Mouse (Mus musculus) forebrain, embryonic 13.5 days (tissue): Measurements from ENCODE around the gene Xylt1. TPM values are rescaled to one million over a fixed set of nuclear protein-coding genes. Genes with fewer than 3 reads are reported as not detected.

Source experiments
- ATAC-seq: fragments of 200-750 bp; cut with Nextera tagmentation; 2 replicates; pipeline ENCODE4 v1.8.0; 2017
- H3K27ac ChIP-seq: fragments of 300-500 bp; sonication (generic); 2 replicates; pipeline ENCODE4 v1.5.1; 2015; ENCODE audit warnings: inconsistent platforms, mild to moderate bottlenecking, moderate library complexity
- H3K27me3 ChIP-seq: fragments of 300-500 bp; sonication (generic); 2 replicates; pipeline ENCODE4 v1.6.1; 2015; ENCODE audit warnings: mild to moderate bottlenecking, inconsistent platforms
- H3K36me3 ChIP-seq: fragments of 300-500 bp; sonication (generic); 2 replicates; pipeline ENCODE4 v1.6.1; 2015; ENCODE audit warnings: mild to moderate bottlenecking, inconsistent platforms; ENCODE audit not compliant: poor library complexity, severe bottlenecking
- H3K4me1 ChIP-seq: fragments of 300-500 bp; sonication (generic); 2 replicates; pipeline ENCODE4 v1.6.1; 2015; ENCODE audit warnings: inconsistent platforms
- H3K4me2 ChIP-seq: fragments of 300-500 bp; sonication (generic); 2 replicates; pipeline ENCODE4 v1.6.1; 2015; ENCODE audit warnings: inconsistent platforms, mild to moderate bottlenecking, moderate library complexity
- H3K4me3 ChIP-seq: fragments of 300-500 bp; sonication (generic); 2 replicates; pipeline ENCODE4 v1.5.1; 2015; ENCODE audit warnings: mild to moderate bottlenecking, inconsistent platforms
- H3K9ac ChIP-seq: fragments of 300-500 bp; sonication (generic); 2 replicates; pipeline ENCODE4 v1.6.1; 2015; ENCODE audit warnings: mild to moderate bottlenecking, inconsistent platforms
- H3K9me3 ChIP-seq: fragments of 300-500 bp; sonication (generic); replicated peaks from 2 replicates; pipeline ENCODE4 v1.6.1; 2016; ENCODE audit warnings: inconsistent platforms
- WGBS: fragments of 180-500 bp; shearing (Covaris S2); methylation state at CpG from one replicate; pipeline ENCODE4 v1.1.7; 2015; 5-methylcytosine and 5-hydroxymethylcytosine counted together
- polyA plus RNA-seq: library from polyadenylated mRNA; unstranded; fragments of >200 nt; fragmentation: Nextera tagmentation; extraction: Ambion mirVana; gene quantifications from 2 replicates; pipeline ENCODE4 v1.2.1, GENCODE M21; 2015

Xylt1 gene
- polyA plus RNA-seq, 1 experiment from 2014 or later, result 2.5 TPM

DNA sequence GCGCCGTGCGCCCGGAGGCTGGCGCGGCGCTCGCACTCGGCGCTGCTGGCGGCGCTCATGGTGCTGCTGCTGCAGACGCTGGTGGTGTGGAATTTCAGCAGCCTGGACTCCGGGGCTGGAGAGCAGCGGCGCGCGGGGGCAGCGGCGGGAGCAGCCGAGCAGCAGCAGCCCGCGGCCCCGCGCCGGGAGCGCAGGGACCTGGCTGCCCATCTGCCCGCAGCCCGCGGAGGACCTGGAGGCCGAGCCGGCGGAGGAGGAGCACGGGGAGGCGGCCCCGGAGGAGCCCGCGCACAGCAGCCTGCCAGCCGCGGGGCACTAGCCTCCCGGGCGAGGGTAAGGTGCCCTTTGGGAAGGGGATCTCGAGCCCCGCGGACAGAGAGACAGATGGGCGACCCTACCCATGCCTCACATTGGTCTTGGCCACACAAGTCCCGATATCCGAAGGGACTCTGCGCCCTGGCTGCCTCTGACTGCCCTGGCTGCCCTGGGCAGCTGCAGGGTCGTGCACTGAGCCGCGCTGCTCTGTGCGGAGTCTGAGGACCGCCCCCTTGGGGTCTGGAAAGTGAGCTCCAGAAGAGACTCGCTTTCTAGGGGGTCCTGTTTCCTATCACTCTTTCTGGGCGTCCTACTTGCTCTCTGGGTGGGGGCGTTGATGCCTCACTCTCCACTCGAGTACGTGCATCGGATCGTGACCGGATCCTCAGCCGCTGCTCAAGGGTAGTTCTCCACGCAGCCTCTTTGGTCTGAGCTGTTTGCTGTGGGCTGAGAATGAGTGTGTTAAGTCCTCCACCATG is 606 bp downstream of the Xylt1 start:
- H3K9me3 ChIP-seq, result no peaks in the 10 kb centered on the region
- peak overlapping the region; percentile 86 for H3K4me2 ChIP-seq
- peak overlapping the region; percentile 94 for H3K9ac ChIP-seq
- peak overlapping the region; percentile 89 for H3K4me3 ChIP-seq
- peaks cover 48% of the 10 kb centered on the region for H3K4me1 ChIP-seq
- peaks cover 4% of the 10 kb centered on the region; the same call in 1 of the 2 replicates for H3K27me3 ChIP-seq
- H3K36me3 ChIP-seq, result no peaks in the 10 kb centered on the region
- peak; percentile 80 for ATAC-seq
- peak overlapping the region; percentile 84 for H3K27ac ChIP-seq
- WGBS, result under 1% methylated on average over 51 of the region's 64 CpGs

DNA sequence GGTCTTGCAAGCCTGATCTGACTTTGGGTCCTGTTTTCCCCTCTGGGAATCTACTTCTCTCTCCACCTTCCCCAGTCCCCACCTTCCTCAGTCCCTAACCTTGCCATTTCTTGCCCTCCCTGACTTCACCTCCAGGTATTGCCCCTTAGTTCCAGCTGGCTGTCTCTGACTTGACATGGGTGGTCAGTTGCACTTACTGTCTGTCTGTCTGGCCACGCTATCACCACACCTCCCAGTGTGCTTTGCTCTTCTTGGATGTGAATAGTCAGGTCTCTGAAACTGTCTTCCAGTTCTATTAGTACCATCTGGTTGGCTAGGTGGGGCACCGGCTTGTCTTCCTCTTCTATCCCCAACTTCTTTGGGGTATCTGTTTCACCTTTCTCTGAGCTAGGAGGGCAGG is 1.2 kb downstream of the Xylt1 start:
- WGBS, result 17% methylated on average over 2 of the region's 2 CpGs
- Histone ChIP-seq H3K27me3 (peaks cover 4% of the 10 kb centered on the region; the same call in 1 of the 2 replicates), H3K4me2 (peak overlapping the region; percentile 86), H3K9me3 (no peaks in the 10 kb centered on the region), H3K9ac (peak overlapping the region; percentile 94), H3K4me3 (peak overlapping the region; percentile 89), H3K36me3 (no peaks in the 10 kb centered on the region), H3K4me1 (peaks cover 48% of the 10 kb centered on the region), H3K27ac (no peak overlapping the region)
- no peak for ATAC-seq

DNA sequence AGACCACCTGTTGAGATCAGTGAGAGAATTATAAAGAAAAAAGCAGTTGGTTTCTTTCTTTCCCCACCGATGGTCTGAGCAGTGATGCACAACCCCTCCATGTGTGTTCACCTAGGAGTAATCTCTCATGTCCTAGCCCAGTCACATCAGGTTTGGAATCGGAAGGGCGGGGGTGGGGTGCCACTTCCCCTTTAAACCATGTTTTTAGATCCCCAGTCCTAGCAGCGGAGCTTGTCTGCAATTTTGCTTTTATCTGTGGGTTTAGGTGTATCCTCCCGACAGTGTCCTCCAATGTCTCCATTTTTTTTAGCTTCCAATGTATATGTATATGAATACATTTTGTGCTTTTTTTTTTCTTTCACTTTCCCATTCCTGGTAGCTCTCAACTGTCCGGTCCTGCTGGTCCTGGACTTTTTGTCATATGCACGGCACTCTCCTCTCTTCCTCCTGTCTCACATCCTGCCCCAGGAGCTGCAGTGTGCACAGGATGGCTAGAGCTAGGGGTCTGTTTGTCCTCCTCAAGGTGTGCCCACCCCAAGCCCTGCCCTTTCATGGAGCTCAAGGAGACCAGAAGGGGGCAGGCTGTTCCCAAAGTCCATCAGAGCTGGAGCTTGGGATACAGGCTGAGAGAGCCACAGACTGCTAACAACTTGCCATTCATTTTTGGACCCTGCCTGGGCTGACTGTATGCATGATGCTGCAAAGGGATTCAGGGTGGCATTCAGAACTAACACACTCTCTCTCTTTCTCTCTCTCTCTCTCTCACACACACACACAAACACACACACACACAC is 2.6 kb downstream of the Xylt1 start:
- 48% methylated on average over 7 of the region's 7 CpGs for WGBS
- Histone ChIP-seq H3K4me3 (peak overlapping the region; percentile 89), H3K9ac (peak overlapping the region; percentile 37), H3K36me3 (no peaks in the 10 kb centered on the region), H3K9me3 (no peaks in the 10 kb centered on the region), H3K27ac (no peak overlapping the region), H3K4me1 (peaks cover 48% of the 10 kb centered on the region), H3K27me3 (no peaks in the 10 kb centered on the region; the same call in 1 of the 2 replicates), H3K4me2 (peak overlapping the region; percentile 86)
- 0 out of 2 replicates have a peak, but pooled peaks have one; percentile 22 for ATAC-seq

DNA sequence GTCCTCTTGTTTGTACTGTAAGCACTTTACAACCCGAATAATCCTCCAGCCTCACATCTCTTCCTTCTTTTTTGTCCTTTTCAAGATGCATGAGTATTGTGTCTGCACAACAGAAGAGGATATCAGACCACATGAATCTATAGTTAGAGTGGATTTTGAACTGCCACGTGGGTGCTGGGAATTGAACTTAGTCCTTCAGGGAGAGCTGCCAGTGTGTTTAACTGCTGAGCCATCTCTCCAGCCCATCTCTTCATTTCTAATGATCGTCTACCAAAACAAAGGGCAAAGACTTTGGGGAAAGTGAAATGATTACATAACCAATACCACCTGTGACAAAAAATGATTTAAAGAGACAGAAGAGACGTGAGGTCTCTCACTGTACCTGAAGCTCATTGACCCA is 5.6 kb downstream of the Xylt1 start:
- no peak overlapping the region for H3K4me3 ChIP-seq
- peaks cover 5% of the 10 kb centered on the region; the same call in 1 of the 2 replicates for H3K36me3 ChIP-seq
- H3K27ac ChIP-seq, result no peak overlapping the region
- H3K4me2 ChIP-seq, result no peak overlapping the region
- WGBS, result 83% methylated on average over 4 of the region's 4 CpGs
- H3K27me3 ChIP-seq, result no peaks in the 10 kb centered on the region
- no peak for ATAC-seq
- no peak overlapping the region for H3K9ac ChIP-seq
- H3K9me3 ChIP-seq, result no peaks in the 10 kb centered on the region
- H3K4me1 ChIP-seq, result peaks cover 40% of the 10 kb centered on the region

DNA sequence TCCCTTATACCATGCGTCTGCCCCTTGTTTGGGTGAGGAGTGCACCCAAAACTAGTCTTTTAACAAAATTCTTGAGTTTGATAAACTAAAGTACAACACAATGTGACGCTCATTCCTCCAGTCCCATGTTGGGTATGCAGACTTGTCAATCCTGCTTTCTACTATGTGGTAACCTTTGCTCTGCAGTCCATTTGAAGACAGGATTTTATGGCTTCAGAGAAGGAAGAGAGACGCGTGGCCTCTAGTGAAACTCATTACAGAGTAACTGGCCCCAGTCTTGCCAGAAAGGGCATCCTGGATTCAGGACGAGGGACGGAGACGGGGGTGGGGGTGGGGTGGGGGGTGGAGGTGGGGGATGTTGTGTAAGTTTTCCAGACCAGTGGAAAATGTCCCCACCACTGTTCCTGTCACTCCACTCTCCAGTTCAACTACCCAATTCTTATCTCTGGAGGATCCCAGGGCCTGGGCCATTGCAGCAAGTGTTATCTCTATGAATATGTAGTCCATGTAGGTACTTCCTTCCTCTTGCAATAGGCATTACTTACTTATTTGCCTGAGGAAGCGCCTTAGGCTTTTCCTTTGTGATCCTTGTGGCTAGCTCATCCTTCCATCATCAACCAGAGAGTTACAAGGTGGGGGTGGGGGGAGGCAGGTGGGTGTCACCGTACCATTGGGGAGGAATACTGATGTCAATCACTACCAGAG is 7.7 kb downstream of the Xylt1 start:
- ATAC-seq, result no peak
- peaks cover 5% of the 10 kb centered on the region; the same call in 1 of the 2 replicates for H3K36me3 ChIP-seq
- 95% methylated on average over 9 of the region's 9 CpGs for WGBS
- H3K4me3 ChIP-seq, result no peak overlapping the region
- H3K9ac ChIP-seq, result no peak overlapping the region
- H3K4me1 ChIP-seq, result peaks cover 21% of the 10 kb centered on the region
- no peaks in the 10 kb centered on the region for H3K9me3 ChIP-seq
- H3K27ac ChIP-seq, result no peak overlapping the region
- no peak overlapping the region for H3K4me2 ChIP-seq
- H3K27me3 ChIP-seq, result no peaks in the 10 kb centered on the region

DNA sequence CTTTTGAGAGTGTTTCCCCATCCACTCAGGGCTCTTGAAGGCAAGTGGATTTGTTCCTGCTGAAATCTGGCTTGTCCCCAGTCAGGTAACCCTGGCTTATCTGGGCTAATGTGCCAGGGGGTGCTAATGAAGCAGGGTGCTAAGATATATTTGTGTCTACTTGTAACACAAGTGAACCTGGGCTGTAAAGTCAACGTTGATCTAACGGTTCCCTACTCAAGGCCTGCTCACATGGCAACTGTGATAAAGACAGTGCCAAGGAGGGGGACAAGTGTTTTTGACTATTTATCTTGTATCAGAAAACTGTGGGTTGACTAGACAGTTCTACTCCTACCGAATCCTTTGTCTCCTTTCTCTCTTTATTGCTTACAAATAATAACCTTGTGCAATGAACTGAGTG is 8.3 kb downstream of the Xylt1 start:
- Histone ChIP-seq H3K36me3 (peaks cover 5% of the 10 kb centered on the region; the same call in 1 of the 2 replicates), H3K27me3 (no peaks in the 10 kb centered on the region), H3K9me3 (no peaks in the 10 kb centered on the region), H3K4me3 (no peak overlapping the region), H3K4me1 (peaks cover 15% of the 10 kb centered on the region), H3K27ac (no peak overlapping the region), H3K4me2 (no peak overlapping the region), H3K9ac (no peak overlapping the region)
- ATAC-seq, result no peak
- WGBS, result 97% methylated on average over 3 of the region's 3 CpGs

DNA sequence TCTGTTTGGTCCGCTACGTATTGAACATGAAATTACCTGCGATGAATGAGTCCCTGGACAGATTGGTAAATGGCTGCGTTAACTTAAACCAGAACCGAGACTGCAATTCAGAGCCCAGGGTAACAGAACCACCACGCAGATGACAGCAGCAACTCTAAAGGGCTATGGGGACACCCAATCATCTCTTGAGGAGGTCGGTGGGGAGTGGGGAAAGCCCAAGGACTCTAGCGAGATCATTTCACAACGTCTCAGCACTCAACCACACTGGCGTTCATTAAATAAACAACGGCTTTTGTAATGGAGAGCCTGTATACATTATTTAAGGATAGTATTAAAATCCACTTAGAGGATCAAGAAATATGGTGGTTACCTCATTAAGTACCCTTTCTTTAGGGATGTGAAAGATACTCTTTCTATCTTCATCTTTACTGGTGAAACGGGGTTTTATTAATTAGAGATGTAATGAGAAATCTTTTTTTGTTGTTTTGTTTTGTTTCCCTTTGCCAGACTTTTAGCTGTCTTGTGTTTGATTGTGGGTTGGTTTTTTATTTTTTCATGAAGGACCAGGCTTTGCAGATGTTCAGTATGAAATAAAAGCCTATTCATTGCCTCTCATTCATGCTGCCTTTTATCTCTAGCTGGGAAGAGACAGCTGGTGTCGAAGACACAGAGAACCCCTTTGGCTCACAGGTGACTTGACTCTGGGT is 12.2 kb downstream of the Xylt1 start:
- H3K4me1 ChIP-seq, result peaks cover 17% of the 10 kb centered on the region
- no peaks in the 10 kb centered on the region for H3K9me3 ChIP-seq
- H3K36me3 ChIP-seq, result peaks cover 5% of the 10 kb centered on the region; the same call in 1 of the 2 replicates
- ATAC-seq, result no peak
- H3K4me2 ChIP-seq, result no peak overlapping the region
- H3K4me3 ChIP-seq, result no peak overlapping the region
- 0 out of 2 replicates have a peak overlapping the region, but pooled peaks have one; percentile 2 for H3K27ac ChIP-seq
- no peaks in the 10 kb centered on the region for H3K27me3 ChIP-seq
- 64% methylated on average over 13 of the region's 13 CpGs for WGBS
- H3K9ac ChIP-seq, result no peak overlapping the region

DNA sequence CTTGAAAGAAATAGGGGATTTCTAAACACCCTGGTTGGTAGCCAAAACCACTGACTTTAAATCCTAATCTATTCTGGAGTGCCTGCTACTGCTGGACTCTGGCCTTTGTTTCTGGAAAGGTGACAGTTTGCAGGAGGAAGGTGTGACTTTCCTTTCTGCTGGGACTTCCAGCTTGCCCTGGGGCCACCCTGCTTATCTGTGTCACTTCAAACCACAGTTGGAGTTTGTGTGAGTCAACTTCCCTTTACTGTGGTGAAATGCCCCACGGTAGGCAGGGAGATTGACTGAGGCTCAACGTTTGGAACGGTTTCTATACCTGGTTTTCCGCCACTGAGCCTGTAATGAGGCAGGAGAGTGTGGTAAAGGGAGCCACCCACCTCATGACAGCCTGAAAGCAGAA is 13.2 kb downstream of the Xylt1 start:
- Histone ChIP-seq H3K36me3 (peaks cover 10% of the 10 kb centered on the region; the same call in 1 of the 2 replicates), H3K27me3 (no peaks in the 10 kb centered on the region), H3K27ac (0 out of 2 replicates have a peak overlapping the region, but pooled peaks have one; percentile 2), H3K4me2 (no peak overlapping the region), H3K9me3 (no peaks in the 10 kb centered on the region), H3K4me1 (peaks cover 17% of the 10 kb centered on the region), H3K9ac (no peak overlapping the region), H3K4me3 (no peak overlapping the region)
- 76% methylated on average over 4 of the region's 4 CpGs for WGBS
- ATAC-seq, result no peak

DNA sequence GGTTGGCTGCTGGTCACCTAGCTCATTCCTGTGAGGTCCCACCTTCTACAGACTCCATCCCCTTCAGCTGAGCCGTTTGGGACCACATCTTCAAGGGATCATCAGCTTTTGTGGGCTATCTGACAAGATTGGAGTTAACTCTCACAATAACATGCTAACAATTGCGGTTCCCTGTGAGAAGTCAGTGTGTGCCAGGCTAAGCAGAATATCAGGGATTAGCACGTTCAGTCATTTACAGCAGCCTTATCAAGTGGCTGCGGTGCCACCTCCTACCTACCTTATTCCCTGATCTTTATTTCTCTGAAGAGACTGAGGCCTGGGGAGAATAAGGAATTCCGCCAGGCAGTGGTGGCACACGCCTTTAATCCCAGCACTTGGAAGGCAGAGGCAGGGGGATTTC is 13.6 kb downstream of the Xylt1 start:
- no peak overlapping the region for H3K27ac ChIP-seq
- H3K4me1 ChIP-seq, result peaks cover 17% of the 10 kb centered on the region
- H3K4me2 ChIP-seq, result no peak overlapping the region
- H3K36me3 ChIP-seq, result peaks cover 10% of the 10 kb centered on the region; the same call in 1 of the 2 replicates
- no peaks in the 10 kb centered on the region for H3K27me3 ChIP-seq
- no peak for ATAC-seq
- no peak overlapping the region for H3K4me3 ChIP-seq
- no peaks in the 10 kb centered on the region for H3K9me3 ChIP-seq
- 85% methylated on average over 6 of the region's 6 CpGs for WGBS
- H3K9ac ChIP-seq, result no peak overlapping the region

DNA sequence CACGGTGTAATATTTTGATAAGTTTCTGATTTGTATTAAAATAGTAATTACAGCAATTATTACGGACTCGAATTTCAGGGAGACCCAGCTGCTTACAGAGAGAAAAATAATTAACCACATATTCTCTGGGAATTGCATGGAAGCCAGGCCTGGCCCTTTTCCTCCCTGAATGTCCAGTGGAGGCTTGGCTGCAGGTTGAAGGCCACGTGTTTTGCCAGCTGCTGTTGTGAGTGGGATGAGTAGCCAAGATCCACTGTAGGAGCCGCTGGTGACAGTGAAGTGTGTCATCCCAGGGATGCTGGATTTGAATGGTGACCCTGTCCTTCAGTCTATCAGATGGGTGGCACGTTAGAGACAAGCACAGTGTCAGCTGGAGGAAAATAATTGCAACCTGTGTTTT is 14.7 kb downstream of the Xylt1 start:
- H3K4me3 ChIP-seq, result no peak overlapping the region
- no peak for ATAC-seq
- no peak overlapping the region for H3K4me2 ChIP-seq
- no peak overlapping the region for H3K9ac ChIP-seq
- 73% methylated on average over 6 of the region's 6 CpGs for WGBS
- 0 out of 2 replicates have a peak, but pooled peaks cover 5% of the 10 kb centered on the region for H3K36me3 ChIP-seq
- H3K9me3 ChIP-seq, result no peaks in the 10 kb centered on the region
- H3K27me3 ChIP-seq, result no peaks in the 10 kb centered on the region
- H3K4me1 ChIP-seq, result peaks cover 17% of the 10 kb centered on the region
- H3K27ac ChIP-seq, result no peak overlapping the region

DNA sequence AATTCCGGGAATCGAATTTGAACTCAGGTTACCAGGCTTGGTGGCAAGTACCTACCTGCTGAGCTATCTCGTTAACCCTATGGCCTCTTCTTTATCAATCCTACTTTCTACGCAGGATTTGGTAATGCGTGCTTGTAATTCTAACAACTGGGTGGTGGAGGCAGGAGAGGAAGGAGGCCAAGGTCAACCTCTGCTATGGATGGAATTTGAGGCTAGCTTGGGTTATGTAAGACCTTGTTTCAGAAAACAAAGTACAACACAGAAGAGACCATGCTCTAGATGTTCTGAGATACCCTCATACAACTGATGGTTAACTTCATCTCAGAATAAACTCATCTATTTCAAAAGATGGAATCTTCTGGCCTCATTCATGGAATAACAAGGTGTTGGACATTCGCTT is 17.1 kb downstream of the Xylt1 start:
- Histone ChIP-seq H3K9me3 (no peaks in the 10 kb centered on the region), H3K27me3 (no peaks in the 10 kb centered on the region), H3K4me2 (no peak overlapping the region), H3K4me1 (peaks cover 35% of the 10 kb centered on the region), H3K9ac (no peak overlapping the region), H3K4me3 (no peak overlapping the region), H3K36me3 (0 out of 2 replicates have a peak, but pooled peaks cover 5% of the 10 kb centered on the region), H3K27ac (no peak overlapping the region)
- ATAC-seq, result no peak
- 86% methylated on average over 6 of the region's 6 CpGs for WGBS
